Mouse (Mus musculus) hindbrain, embryonic 16.5 days (tissue): Measurements from ENCODE around the gene Slc34a3. TPM values are rescaled to one million over a fixed set of nuclear protein-coding genes. Genes with fewer than 3 reads are reported as not detected.

Experiments
- ATAC-seq: fragments of 200-750 bp; cut with Nextera tagmentation; 2 replicates; pipeline ENCODE4 v1.8.0; 2017; ENCODE audit warnings: moderate TSS enrichment, moderate library complexity
- H3K27ac ChIP-seq: fragments of 300-500 bp; sonication (generic); 2 replicates; pipeline ENCODE4 v1.5.1; 2014; ENCODE audit warnings: low read depth, mild to moderate bottlenecking, control low read depth, low read length, moderate library complexity
- H3K27me3 ChIP-seq: fragments of 300-500 bp; sonication (generic); replicated peaks from 2 replicates; pipeline ENCODE4 v1.6.1; 2014; ENCODE audit warnings: low read length; ENCODE audit not compliant: control insufficient read depth, insufficient read depth
- H3K36me3 ChIP-seq: fragments of 300-500 bp; sonication (generic); 2 replicates; pipeline ENCODE4 v1.6.1; 2014; ENCODE audit warnings: mild to moderate bottlenecking, low read length, moderate library complexity, mixed read lengths; ENCODE audit not compliant: control insufficient read depth, insufficient read depth
- H3K4me1 ChIP-seq: fragments of 300-500 bp; sonication (generic); 2 replicates; pipeline ENCODE4 v1.6.1; 2014; ENCODE audit warnings: low read depth, low read length; ENCODE audit not compliant: control insufficient read depth, insufficient read depth
- H3K4me2 ChIP-seq: fragments of 300-500 bp; sonication (generic); 2 replicates; pipeline ENCODE4 v1.6.1; 2014; ENCODE audit warnings: mild to moderate bottlenecking, low read length, control low read depth, moderate library complexity
- H3K4me3 ChIP-seq: fragments of 300-500 bp; sonication (generic); 2 replicates; pipeline ENCODE4 v1.5.1; 2014; ENCODE audit warnings: mild to moderate bottlenecking, low read length, control low read depth, moderate library complexity
- H3K9ac ChIP-seq: fragments of 300-500 bp; sonication (generic); 2 replicates; pipeline ENCODE4 v1.6.1; 2014; ENCODE audit warnings: low read depth, mild to moderate bottlenecking, control low read depth, low read length, moderate library complexity
- H3K9me3 ChIP-seq: fragments of 300-500 bp; sonication (generic); 2 replicates; pipeline ENCODE4 v1.6.1; 2014; ENCODE audit warnings: mild to moderate bottlenecking, low read length, moderate library complexity; ENCODE audit not compliant: control insufficient read depth
- WGBS: fragments of 180-500 bp; shearing (Covaris S2); extraction: QIAGEN DNeasy Blood & Tissue Kit; methylation state at CpG from one replicate; pipeline ENCODE4 v1.1.7; 2014; 5-methylcytosine and 5-hydroxymethylcytosine counted together
- polyA plus RNA-seq: library from polyadenylated mRNA; unstranded; fragments of >200 nt; fragmentation: Nextera tagmentation; extraction: Ambion mirVana; gene quantifications from 2 replicates; pipeline ENCODE4 v1.2.1, GENCODE M21; 2015

The Slc34a3 gene
- polyA plus RNA-seq, 1 experiment from 2014 or later: not detected

- Histone ChIP-seq H3K4me1 (peaks cover 14% of the 10 kb centered on the region), H3K4me2 (peak overlapping the region; percentile 56), H3K9ac (peak overlapping the region; percentile 79), H3K27me3 (no peaks in the 10 kb centered on the region), H3K4me3 (peak overlapping the region; percentile 57), H3K9me3 (no peaks in the 10 kb centered on the region), H3K36me3 (peaks cover 3% of the 10 kb centered on the region; the same call in 1 of the 2 replicates), H3K27ac (peak overlapping the region; percentile 98)
- WGBS: 2% methylated on average over 34 of the region's 41 CpGs
- peak; percentile 98 for ATAC-seq
These were observed 9.1 kb downstream of the Slc34a3 start for GRCm38 (mm10) chr2:25224766-25225752.

- peaks cover 14% of the 10 kb centered on the region for H3K4me1 ChIP-seq
- no peak for ATAC-seq
- WGBS: under 1% methylated on average over 17 of the region's 17 CpGs
These were observed 9.7 kb downstream of the Slc34a3 start, which contains the start of gene Tubb4b for GRCm38 (mm10) chr2:25224492-25224765. TSS of gene Tubb4b (minus strand) at chr2:25224702.

GRCm38 (mm10) chr2:25223681-25224491 is 10.3 kb downstream of the Slc34a3 start:
- H3K4me1 ChIP-seq: peaks cover 13% of the 10 kb centered on the region
- H3K36me3 ChIP-seq: peaks cover 3% of the 10 kb centered on the region; the same call in 1 of the 2 replicates
- peak overlapping the region; percentile 91 for H3K4me3 ChIP-seq
- 3% methylated on average over 46 of the region's 53 CpGs for WGBS
- peak overlapping the region; percentile 92 for H3K9ac ChIP-seq
- ATAC-seq: no peak
- no peaks in the 10 kb centered on the region for H3K9me3 ChIP-seq
- peak overlapping the region; percentile 92 for H3K27ac ChIP-seq
- no peaks in the 10 kb centered on the region for H3K27me3 ChIP-seq
- peak overlapping the region; percentile 94 for H3K4me2 ChIP-seq

More at GRCm38 (mm10) chr2:25224492-25224765, 9.7 kb downstream of the Slc34a3 start, which contains the start of gene Tubb4b:
- peak within 1 kb of the TSS; percentile 94 for H3K4me2 ChIP-seq
- peak within 1 kb of the TSS; percentile 98 for H3K27ac ChIP-seq
- peak within 1 kb of the TSS; percentile 92 for H3K9ac ChIP-seq
- H3K27me3 ChIP-seq: no peaks in the 10 kb centered on the region
- H3K9me3 ChIP-seq: no peaks in the 10 kb centered on the region
- H3K4me3 ChIP-seq: peak within 1 kb of the TSS; percentile 91
- peaks cover 3% of the 10 kb centered on the region; the same call in 1 of the 2 replicates for H3K36me3 ChIP-seq

- no peak overlapping the region for H3K4me3 ChIP-seq
- no peak overlapping the region for H3K27ac ChIP-seq
- no peak overlapping the region for H3K9ac ChIP-seq
- H3K4me2 ChIP-seq: no peak overlapping the region
- no peaks in the 10 kb centered on the region for H3K9me3 ChIP-seq
- ATAC-seq: no peak
- peaks cover 11% of the 10 kb centered on the region for H3K4me1 ChIP-seq
- 75% methylated on average over 5 of the region's 5 CpGs for WGBS
- H3K27me3 ChIP-seq: no peaks in the 10 kb centered on the region
- peaks cover 3% of the 10 kb centered on the region; the same call in 1 of the 2 replicates for H3K36me3 ChIP-seq
These were observed 12.8 kb downstream of the Slc34a3 start for GRCm38 (mm10) chr2:25221331-25221772.

DNA sequence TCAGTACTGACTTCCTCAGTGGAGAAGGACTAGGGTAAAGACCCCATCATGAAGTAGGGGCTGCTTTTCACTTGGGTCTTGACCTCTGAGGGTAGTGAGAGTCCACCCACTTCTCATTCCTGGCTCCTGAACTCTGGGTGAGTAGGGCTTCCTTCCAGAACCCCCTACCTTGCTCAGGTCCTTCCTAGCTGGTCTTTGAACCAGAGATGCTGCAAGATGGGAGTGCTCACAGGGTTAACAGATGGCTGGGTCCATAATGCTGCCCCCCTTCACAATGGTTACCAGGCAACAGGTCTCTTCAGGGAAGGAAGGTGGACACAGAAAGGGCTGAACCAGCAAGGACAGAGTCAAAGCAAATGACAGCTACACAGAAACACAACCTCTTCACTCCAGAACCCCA is 15.7 kb downstream of the Slc34a3 start, which contains the start of gene Fam166a:
TSS of gene Fam166a (plus strand) at position 301 of the 400 bp plus-strand sequence.
- no peak for ATAC-seq
- no peak within 1 kb of the TSS for H3K27ac ChIP-seq
- no peaks in the 10 kb centered on the region for H3K9me3 ChIP-seq
- H3K4me3 ChIP-seq: no peak within 1 kb of the TSS
- no peak within 1 kb of the TSS for H3K4me2 ChIP-seq
- H3K27me3 ChIP-seq: 0 out of 2 replicates have a peak, but pooled peaks cover 2% of the 10 kb centered on the region
- peaks cover 4% of the 10 kb centered on the region for H3K4me1 ChIP-seq
- H3K9ac ChIP-seq: no peak within 1 kb of the TSS
- H3K36me3 ChIP-seq: peaks cover 3% of the 10 kb centered on the region; the same call in 1 of the 2 replicates

DNA sequence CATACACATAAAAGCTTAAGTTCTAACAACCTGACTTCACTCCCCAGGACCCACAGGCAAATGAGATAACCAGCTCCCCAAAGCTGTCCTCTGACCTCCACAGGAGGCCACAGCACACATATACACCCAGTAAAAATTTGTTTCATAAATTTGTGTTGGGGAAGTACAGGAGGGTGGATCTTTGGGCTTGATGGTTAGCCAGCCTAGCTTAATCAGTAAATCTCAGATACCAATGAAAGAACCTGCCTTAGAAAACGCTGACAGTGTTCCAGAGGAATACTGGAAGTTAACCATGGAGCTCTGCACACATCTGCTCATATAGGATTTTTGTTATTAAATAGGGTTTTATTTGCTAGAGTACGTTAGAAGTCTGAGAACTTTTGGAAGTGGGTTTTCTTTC is 16.5 kb downstream of the Slc34a3 start:
- H3K4me2 ChIP-seq: no peak overlapping the region
- no peak overlapping the region for H3K9ac ChIP-seq
- H3K9me3 ChIP-seq: no peaks in the 10 kb centered on the region
- H3K27me3 ChIP-seq: 0 out of 2 replicates have a peak, but pooled peaks cover 2% of the 10 kb centered on the region
- H3K36me3 ChIP-seq: peaks cover 3% of the 10 kb centered on the region; the same call in 1 of the 2 replicates
- no peak overlapping the region for H3K27ac ChIP-seq
- ATAC-seq: no peak
- no peak overlapping the region for H3K4me3 ChIP-seq
- 66% methylated on average over 2 of the region's 2 CpGs for WGBS
- no peaks in the 10 kb centered on the region for H3K4me1 ChIP-seq

DNA sequence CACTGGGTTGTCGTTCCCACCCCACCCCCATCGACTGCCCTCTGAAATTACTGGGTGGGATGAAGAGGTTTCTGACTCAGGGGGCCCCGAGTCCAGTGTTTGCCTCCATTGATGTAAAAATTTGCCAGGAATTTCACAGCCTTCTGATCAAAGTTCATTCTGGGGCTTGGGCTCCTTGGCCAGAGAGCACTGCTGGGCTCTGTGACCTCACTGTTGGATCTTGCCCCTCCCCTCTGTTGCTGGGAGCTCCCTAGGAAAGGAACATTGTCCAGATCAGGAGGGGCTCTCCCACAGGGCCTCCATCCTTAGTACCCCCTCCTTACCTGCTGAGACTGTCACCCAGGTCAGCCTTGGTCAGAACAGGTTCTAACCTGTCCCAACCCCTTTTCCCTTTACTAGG is 19.7 kb downstream of the Slc34a3 start, which contains the start of gene Stpg3:
TSS of gene Stpg3 (minus strand) at position 194 of the 400 bp plus-strand sequence.
- Histone ChIP-seq H3K27ac (no peak within 1 kb of the TSS), H3K4me2 (no peak within 1 kb of the TSS), H3K4me3 (no peak within 1 kb of the TSS), H3K36me3 (no peaks in the 10 kb centered on the region), H3K9ac (no peak within 1 kb of the TSS), H3K27me3 (0 out of 2 replicates have a peak, but pooled peaks cover 2% of the 10 kb centered on the region), H3K4me1 (peaks cover 11% of the 10 kb centered on the region), H3K9me3 (no peaks in the 10 kb centered on the region)
- no peak for ATAC-seq
- 86% methylated on average over 3 of the region's 3 CpGs for WGBS

GRCm38 (mm10) chr2:25213266-25213865 is 20.8 kb downstream of the Slc34a3 start:
- H3K27me3 ChIP-seq: 0 out of 2 replicates have a peak, but pooled peaks cover 2% of the 10 kb centered on the region
- peaks cover 19% of the 10 kb centered on the region for H3K4me1 ChIP-seq
- no peak overlapping the region for H3K4me2 ChIP-seq
- H3K36me3 ChIP-seq: no peaks in the 10 kb centered on the region
- 67% methylated on average over 23 of the region's 23 CpGs for WGBS
- no peak for ATAC-seq
- no peak overlapping the region for H3K9ac ChIP-seq
- H3K9me3 ChIP-seq: no peaks in the 10 kb centered on the region
- no peak overlapping the region for H3K4me3 ChIP-seq
- H3K27ac ChIP-seq: no peak overlapping the region
